Mouse (Mus musculus) cerebellum, postnatal 4 days (tissue): Measurements from ENCODE around the gene Ints11.

Experiments used
- DNase-seq, 2 experiments: peaks; one replicate each; pipeline ENCODE4 v3.0.0; 2022; ENCODE audit warnings: low spot score in 2 of 2, mixed read lengths in 1 of 2

Gene Ints11

DNA sequence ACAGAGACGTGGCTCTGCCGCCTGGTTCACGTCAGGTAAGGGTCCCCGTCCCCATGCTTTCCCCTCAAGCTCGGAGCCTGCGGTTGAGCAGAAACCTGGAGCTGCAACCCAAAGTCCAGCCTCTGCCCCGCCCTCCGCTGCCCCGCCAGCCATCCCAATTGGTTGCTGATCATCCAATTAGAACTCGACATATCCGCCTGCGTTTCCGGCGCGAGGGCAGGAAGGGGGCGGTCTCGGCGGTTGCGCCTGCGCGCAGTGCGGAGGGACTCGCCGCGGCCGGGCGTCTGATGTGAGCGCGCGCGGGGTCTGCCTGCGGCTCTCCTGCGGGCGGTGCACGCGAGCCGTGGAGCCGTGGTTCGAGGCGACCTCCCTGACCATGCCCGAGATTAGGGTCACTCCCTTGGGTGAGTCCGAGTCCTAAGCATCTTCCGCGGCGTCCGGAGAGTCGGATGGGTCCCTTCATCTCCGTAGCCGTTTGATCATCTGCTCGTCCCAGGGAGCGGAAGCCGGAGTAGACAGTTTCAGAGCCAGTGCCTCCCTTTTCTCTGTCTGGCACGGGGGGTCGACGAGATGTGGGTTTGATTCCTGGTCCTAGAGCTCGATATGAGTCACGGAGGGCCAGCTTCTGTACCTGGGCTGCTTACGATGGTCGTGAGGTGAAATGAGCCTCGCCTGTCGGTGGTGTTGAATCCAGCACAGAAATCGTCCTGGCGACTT lies at the start of gene Ints11, which contains the start of gene Cptp:
TSS of gene Ints11 (plus strand) at position 230 of the 717 bp plus-strand sequence.
TSS of gene Cptp (minus strand) at position 124 of the 717 bp plus-strand sequence.
- DNase-seq = peak; percentile 90 to 95

DNA sequence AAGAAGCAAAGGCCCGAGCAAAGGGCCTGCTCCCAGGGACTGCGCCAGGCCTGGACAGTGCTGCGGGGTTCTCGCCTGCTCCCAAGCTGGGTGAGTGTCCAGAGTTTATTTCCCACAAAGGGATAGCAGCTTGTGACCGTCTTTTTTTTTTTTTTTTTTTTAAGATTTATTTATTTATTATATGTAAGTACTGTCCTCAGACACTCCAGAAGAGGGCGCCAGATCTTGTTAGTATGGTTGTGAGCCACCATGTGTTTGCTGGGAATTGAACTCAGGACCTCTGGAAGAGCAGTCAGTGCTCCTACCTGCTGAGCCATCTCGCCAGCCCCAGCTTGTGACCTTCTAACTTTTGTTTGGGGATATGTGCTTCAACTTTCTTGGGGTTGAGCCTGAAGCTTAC lies 48.3 kb upstream of the Ints11 start:
- DNase-seq = no peak

DNA sequence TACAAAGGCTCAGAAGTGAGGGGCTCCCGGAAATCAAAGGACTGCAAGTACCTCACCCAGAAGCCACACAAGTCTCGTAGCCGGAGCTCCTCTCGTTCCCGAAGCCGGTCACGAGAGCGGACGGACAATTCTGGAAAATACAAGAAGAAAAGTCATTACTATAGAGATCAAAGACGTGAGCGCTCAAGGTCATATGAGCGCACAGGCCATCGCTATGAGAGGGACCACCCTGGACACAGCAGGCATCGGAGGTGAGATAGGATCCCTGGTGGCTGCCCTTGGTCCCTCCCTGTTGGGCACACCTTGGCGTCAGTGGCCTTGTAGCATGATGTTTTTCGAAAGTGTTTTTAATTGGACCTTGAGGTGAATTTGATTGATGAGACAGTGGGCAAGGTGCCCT lies 45.9 kb upstream of the Ints11 start:
- DNase-seq = no peak

DNA sequence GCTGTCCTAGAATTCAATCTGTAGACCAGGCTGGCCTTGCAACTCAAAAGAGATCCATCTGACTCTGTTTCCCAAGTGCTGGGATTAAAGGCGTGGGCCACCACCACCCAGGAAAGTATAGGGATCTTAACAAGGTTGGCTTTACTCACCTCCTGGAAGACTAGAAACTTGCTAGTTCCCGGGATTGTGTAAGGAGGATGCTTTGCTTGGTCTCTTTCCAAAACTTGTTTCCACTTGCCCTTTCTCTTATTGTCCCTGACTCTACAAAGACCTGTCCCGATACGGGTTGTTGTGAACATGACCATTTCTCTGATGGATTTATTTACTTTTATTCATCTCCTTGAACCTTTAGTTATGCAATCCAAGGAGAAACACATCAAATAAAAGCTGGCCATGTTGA lies 39.5 kb upstream of the Ints11 start:
- no peak for DNase-seq

DNA sequence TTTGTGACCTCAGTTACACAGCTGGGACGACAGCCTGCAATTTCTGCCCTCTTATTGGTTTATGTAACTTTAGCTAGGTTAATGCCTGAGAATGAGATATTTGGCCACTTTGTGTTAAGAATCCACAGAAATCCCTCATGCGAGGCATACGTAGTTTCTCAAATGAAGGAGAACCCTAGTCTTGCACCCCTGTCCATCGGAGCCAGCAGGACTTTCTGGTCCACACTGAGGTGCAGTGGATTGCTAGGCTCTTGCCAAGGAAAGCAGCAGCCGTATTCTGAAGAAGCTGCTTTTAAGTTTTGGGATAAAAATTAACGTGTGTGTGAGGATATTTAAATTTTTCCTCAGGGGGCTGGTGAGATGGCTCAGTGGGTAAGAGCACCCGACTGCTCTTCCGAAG lies 38.8 kb upstream of the Ints11 start:
- no peak for DNase-seq

DNA sequence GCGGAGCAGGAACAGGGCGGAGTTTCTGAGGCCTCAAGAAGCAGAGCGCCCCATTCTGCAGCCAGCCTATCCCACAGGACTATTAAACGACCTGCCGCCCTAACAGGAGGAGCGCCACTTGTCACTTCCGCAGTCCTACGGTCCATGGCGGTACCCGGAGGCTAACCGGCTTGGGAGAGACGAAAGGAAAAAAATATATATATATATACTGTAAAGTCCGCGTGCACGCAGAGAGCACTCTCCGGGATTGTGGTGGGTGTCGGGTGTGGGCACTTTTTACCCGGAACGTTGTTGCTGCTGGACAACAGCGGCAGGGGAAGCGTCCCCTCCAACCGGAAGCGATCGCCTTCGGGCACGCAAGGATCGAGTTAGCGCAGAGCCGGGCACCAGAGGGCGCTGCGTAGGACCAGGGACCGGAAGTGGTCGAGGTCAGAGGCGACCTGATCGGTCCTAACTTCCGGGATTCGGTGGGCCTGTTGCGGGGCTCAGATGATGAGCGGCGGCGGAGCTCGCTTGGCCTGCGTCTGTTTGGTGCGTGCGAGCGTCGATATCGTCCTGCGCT lies 38.1 kb upstream of the Ints11 start, which contains the start of gene Aurkaip1:
TSS of gene Aurkaip1 (plus strand) at position 68 of the 562 bp plus-strand sequence.
- DNase-seq = peak; percentile 97 to 99

DNA sequence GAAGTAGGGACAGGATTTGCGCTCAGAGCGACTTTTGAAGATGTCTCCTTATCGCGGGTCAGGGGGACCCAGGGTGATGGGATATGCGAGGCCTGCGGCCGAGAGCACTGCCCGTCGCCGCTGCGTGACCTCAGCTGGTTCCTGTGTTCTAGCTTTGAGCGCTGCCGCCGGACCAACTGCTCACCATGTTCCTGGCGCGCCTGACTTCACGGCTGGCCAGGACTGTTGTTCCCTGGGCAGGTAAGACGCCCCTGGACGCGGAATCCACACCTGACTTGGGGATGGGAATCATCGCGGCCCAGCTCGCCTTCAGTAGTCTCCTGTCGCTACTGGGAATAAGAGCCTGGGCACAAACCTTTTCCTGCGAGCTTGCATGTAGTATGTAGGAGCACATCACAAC lies 37.5 kb upstream of the Ints11 start:
- no peak for DNase-seq

DNA sequence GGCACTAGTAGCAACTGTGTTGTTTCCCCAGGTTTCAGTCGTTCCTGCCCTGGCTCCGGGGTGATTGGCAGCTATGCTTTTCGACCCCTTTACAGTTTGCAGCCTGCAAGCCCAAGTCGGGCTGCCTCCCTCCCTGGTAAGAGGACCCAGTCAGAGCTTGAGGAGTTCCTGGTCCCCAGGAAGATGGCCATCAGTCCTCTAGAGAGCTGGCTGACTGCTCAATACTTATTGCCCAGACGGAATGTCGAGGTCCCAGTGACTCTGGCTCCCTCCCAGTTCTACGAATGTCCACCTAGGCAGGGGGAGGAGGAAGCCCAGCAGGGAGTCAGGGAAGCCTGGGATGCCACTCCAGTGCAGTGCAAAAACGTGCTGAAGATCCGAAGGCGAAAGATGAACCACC lies 37.0 kb upstream of the Ints11 start:
- no peak for DNase-seq

DNA sequence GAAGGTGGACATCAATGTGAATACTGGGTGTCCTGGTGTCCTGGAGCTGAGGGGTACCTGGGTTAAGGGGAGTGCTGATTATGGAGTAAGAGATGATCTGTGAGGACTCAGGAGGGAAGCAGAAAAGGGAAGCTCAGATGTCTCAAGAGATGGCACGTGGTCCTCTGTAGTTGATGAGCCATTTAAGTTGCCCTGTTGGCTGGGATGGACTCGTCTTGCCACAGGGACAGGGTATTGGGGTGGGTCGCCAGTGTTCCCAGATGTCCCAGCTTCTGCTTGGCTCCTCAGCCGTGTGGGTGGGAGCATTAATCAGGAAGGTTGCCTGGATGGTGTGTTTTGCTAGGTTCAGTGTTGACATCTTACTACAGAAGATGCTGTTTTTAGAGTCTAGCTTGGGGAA lies 36.1 kb upstream of the Ints11 start:
- no peak for DNase-seq

DNA sequence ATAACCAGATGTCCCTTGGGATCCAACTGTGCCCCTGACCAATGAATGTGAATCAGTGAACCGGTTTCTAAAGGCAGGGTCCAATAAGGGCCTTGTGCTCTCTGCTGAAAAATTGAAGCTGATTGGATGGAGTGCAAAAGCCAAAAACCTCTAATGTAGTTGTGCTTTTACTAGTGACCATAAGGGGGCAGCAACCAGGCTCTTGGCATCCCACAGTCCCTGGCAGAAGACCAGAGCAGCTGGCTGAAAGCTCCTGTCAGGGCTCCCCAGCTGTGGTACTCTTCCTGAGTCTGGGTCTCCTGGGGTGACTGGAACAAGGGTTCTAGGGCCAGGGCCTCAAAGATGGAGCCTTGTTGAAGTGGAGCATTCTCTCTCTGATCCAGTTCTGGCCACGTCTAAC lies 35.5 kb upstream of the Ints11 start:
- peak in 1 of 2 experiments; percentile 69 for DNase-seq

DNA sequence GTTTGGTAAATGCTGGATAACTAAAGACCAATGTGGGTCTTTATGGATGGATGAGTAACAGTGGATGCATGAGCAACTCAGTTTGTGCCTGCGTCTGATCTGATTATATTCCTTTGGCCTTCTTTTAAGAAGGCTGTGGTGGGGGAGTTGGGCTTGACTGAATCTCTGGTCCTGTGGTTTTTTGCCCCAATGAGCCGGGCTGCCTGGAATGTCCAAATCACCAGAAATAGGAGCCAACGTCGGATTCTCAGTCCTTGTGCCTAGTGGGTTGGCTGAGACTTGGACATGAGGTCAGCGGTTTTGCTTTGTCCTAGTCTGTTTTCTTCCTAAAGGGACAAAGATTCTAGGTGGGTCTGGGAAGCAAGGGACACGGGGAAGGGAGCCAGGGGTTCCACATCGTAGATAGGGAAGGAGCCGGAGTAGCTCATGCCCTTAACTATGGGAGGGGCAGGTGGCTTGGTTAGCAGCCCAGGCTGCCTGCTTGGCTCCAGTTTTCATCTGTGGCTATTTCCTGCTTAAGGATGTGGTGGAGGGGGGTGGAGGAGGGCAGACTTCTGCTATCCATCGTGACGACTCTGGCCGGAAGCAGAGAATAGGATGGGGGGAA lies 31.8 kb upstream of the Ints11 start:
- DNase-seq = no peak

DNA sequence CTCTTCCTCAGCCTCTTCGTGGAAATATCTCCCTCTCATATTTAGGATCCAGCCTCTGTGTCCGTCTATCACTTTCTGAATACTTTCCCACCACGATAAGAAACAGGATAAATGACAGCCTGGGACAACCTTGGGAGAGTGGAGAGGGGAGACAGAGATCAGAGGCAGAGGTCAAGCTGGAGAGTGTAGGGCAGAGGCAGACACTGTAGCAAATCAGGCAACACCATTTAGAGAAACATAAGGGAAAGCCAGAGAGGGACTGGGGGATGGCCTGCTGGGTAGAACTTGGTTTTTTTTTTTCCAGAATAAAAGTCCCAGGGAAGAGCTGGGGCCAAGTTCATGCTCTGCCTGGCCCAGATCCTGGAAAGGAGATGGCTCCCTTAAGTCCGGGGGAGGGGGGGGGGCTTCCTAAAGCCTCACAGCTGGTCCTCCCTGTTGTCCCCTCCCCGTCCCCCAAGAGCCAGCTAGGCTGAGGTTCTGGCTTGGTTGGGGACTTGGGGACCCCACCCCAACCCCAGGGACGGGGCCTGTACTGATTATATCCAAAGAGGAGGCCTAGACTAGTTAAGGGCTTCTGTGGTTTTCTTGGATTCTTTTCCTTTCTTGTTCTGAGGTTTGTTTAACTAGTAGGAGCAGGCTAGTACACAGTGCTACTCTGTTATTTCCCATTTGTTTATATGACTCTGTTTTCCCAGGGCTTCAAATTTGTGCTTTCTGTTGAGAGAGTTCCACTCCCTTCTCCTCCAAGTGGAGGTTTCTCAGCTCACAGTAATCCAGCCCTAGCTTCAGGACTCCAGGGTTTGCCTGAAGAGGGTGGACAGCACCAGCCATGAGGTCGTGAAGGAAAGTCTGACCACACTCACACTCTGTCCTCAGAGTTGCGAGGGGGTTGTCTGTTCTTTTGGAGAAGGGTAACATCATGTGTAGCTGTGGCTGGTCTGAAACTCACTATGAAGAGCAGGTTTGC lies 30.9 kb upstream of the Ints11 start:
- no peak for DNase-seq

DNA sequence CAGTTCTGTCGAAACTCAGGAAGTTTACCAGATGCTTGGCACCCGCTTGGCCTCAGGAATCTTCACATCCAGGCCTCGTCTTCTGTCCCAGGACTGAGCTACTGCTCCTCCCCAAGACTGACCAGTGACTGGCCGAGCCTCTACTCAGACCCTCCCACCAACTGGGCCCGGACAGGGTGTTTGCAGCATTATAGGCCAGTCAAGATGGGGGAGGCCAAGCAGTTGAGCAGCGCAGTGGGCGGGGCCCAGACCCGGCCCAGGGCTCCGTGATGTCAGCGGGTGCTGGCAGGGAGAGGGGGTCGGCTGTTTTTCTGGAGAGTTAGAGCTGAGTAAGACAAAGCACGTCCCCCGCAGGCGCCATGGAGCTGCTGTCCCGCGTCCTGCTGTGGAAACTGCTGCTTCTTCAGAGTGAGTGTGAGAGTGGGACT lies 29.8 kb upstream of the Ints11 start, which contains the start of gene Mxra8:
TSS of gene Mxra8 (plus strand) at position 198 of the 428 bp plus-strand sequence.
- peak in 1 of 2 experiments; percentile 46 for DNase-seq

DNA sequence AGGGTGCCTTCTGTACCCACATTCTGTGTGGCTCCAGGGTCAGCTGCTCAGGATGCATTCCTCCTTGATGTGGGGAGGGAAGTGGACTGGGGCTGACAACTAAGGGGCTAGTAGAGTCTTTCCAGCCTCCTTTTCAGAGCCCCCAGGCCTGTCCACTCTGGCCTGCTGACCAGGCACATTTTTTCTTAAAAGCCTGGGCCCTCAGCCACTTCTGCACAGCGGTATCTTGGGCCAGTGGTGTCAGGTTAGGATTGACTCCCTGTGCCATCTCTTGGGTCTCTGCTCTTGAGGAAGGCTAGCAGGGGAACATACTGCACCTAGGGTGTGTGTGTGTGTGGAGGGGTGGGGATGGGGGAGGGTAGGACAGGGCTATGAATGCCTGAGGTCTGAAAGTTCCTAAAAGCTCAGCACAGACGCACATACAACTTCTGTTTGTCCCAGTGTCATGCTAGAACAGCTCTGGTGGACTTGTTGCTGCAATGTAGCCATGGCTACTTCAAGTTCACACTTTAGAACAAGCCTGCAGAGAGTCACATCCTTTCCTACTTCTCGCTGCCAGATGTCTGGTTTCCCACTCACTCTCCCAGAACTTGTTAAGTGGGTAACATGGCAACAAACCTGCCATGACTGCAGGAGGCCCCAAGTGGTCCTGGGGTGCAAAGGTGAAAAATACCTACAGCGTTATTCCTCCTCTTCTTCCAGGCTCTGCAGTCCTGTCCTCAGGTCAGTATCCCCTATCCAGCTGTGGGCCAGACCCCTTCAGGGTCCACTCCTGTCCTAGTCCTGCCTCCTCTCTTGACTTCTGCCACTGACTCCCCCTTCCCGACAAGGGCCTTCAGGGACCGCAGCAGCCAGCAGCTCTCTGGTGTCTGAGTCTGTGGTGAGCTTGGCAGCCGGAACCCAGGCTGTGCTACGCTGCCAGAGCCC lies 29.0 kb upstream of the Ints11 start:
- no peak for DNase-seq

DNA sequence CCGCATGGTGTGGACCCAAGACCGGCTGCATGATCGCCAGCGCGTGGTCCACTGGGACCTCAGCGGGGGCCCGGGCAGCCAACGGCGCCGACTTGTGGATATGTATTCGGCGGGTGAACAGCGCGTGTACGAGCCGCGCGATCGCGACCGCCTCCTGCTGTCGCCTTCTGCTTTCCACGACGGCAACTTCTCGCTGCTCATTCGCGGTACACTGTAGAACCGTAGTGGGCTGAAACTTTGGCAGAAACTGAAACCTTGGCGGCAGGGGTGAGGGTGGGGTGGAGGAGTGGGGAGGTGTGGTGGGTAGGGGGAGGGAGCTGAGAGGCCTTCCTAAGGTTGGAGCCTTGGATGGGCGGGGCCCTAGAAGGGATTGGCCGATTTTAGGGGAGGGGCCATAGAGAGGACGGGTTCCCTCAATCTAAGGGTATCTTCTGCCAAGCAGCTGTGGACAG lies 28.3 kb upstream of the Ints11 start:
- DNase-seq = peak in 1 of 2 experiments; percentile 34

DNA sequence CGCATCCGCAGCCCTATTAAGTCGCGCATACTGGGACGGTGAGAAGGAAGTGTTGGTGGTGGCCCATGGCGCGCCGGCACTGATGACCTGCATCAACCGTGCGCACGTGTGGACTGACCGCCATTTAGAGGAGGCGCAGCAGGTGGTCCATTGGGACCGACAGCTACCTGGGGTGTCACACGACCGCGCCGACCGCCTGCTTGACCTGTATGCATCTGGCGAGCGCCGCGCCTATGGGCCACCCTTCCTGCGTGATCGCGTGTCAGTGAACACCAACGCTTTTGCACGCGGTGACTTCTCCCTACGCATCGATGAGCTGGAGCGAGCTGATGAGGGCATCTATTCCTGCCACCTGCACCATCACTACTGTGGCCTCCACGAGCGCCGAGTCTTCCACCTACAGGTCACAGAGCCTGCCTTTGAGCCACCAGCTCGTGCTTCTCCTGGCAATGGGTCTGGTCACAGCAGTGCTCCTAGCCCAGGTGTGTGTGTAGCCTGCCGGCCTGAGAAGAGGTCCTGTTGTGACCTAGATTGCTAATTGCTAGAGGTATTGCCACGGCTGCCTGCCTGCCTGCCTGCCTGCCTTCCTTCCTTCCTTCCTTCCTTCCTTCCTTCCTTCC lies 27.6 kb upstream of the Ints11 start:
- no peak for DNase-seq

DNA sequence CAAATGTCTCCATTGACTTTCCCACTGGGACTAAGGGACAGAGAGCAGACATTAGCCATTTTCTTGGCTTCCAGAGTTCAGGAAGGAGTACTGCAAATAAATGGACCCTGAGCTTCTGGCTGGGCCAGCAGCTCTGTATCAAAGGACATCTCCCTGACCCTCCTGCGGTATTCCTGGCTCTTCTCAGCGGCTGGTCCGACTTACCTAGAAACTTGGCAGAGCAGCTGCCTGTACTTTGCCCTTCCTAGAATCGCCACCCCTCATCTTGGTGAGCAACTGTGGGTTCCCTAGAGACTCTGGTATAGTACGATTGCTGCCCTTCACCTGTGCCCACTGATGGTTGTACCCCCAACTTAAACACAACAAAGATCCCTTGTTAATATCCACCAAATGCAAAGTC lies 26.1 kb upstream of the Ints11 start:
- no peak for DNase-seq

DNA sequence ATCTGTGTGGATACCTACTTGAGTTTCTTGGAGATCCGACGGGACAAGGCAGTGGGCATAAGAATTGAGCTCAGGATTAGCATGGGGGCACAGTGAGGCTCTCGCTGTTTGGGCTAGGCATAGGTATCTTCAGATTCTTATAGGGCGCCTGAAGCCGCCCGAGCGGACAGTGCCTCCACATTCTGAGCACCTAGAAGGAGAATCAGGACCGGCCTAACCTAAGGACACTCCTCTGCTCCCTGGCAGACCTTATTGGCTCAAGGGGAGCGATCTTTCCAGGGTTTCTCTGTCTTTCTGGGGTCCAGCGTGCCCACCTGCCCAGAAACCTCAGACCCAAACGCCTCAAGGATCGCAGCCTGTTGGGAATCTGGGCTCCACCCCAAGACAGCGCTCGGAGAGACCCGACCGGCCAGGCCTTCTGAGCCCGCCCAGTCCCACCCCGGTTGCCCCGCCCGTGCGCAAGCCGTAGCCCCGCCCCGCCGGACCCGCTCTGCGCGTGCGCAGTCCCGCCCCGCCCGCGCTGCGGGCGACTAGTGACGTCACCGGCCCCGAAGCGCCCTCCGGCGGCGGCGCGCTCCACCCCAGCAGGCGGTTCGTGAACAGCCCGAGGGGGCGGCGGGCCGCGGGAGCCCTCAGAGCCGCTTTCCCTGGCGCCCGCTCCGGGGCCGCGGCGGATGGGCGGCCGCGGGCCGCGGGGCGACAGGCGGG lies 22.3 kb upstream of the Ints11 start, which contains the start of gene Dvl1:
TSS of gene Dvl1 (plus strand) at position 532 of the 708 bp plus-strand sequence.
- DNase-seq = peak; percentile 97 to 98
